Mouse (Mus musculus): ENCODE measurements around the gene Cdc34. TPM values are rescaled to one million over a fixed set of nuclear protein-coding genes. Genes with fewer than 3 reads are reported as not detected.

The Cdc34 gene
- polyA plus RNA-seq, 1 experiment from 2014 or later, result 75.7 TPM

- Histone ChIP-seq H3K4me3 (no peak overlapping the region), H3K4me2 (replicated peaks) (no peak overlapping the region), H3K4me1 (peaks cover 19% of the 10 kb centered on the region), H3K27ac (replicated peaks) (no peak overlapping the region), H3K9me3 (no peaks in the 10 kb centered on the region), H3K27me3 (no peaks in the 10 kb centered on the region), H3K36me3 (no peaks in the 10 kb centered on the region), H3K9ac (replicated peaks) (no peak overlapping the region)
- 94% methylated on average over 3 of the region's 3 CpGs for WGBS
- ATAC-seq (replicated peaks), result no peak
Measured at GRCm38 (mm10) chr10:79673054-79673453, 8.9 kb upstream of the Cdc34 start.

DNA sequence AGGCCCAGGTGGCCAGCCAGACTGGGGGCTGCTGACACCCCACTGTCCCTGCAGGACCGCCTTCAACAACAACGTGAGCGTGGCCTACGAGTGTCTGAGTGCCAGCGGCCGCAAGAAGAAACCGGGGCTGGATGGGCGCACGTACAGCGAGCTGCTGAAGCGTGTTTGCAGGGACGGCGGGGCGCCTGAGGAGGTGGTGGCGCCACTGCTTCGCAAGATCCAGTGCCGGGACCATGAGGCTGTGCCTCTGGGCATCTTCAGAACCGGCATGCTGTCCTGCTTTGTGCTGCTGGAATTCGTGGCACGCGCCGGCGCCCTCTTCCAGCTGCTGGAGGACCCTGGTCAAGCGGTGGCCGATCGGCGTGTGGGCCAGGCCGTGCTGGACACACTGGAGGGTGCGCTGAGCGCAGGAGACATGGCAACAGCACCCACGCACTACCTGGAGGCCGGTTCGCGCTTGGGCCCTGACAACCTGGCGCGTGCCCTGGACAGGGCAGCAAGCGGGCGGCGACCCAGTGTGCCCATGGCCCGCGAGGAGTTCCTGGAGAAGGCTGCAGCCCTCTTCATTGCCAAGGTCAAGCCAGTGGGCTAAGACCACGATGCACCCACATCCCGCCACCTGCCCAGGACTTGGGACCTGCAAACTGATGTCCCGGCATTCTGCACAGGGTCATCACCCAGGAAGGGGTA is 6.5 kb upstream of the Cdc34 start:
- Histone ChIP-seq H3K4me1 (peaks cover 8% of the 10 kb centered on the region), H3K27me3 (no peaks in the 10 kb centered on the region)

DNA sequence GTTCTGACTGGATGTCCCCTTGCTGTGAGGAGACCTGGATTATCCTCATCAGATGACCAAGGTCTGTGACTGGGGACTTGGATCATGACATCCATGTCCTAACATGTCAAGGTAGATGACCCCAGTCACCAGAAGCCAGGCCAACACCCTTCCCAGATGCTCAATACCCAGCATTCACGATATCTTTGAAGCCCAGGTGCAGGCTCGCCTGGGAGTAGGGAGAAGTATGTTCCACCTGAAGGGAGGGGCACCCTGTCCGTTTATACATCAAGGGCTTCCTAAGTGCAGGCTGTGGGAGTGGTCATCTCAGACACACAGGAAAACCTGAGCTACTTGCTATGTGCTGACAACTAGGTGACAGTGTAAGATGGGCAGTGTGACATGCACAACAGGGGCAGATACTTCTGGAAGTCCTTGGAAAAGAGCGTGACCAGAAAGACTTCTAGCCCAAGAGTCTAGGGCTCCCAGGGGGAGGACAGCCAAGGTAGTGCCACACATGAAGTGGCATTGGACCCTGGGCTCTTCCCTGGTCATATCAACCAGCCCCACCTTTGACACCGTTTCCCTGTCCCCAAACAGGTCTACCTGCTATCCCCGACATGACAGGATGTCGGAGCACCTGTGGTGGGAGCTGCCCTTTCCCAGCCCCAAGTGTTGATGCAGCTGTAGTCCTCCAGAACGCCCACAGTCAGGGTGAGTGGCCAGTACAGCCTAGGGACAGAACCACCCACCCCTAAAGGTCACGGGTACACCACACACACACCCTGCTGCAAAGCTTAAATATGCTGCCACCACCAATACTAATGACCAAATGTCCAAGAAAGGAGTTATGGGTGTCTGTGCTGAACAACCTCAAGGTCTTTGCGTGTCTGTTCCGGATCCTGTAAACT is 1.1 kb upstream of the Cdc34 start:
- peak overlapping the region; percentile 95 for H3K27ac ChIP-seq (replicated peaks)
- ATAC-seq (replicated peaks), result peak; percentile 21
- no peaks in the 10 kb centered on the region for H3K9me3 ChIP-seq
- peak overlapping the region; percentile 87 for H3K4me3 ChIP-seq
- peaks cover 25% of the 10 kb centered on the region for H3K4me1 ChIP-seq
- peak overlapping the region; percentile 54 for H3K9ac ChIP-seq (replicated peaks)
- peak overlapping the region; percentile 96 for H3K4me2 ChIP-seq (replicated peaks)
- WGBS, result 39% methylated on average over 11 of the region's 11 CpGs
- H3K36me3 ChIP-seq, result peaks cover 18% of the 10 kb centered on the region
- H3K27me3 ChIP-seq, result no peaks in the 10 kb centered on the region

More for the DNA sequence above, 6.5 kb upstream of the Cdc34 start:
- H3K36me3 ChIP-seq, result no peaks in the 10 kb centered on the region
- ATAC-seq (replicated peaks), result no peak
- 60% methylated on average over 44 of the region's 44 CpGs for WGBS
- no peaks in the 10 kb centered on the region for H3K9me3 ChIP-seq
- H3K27ac ChIP-seq (replicated peaks), result no peak overlapping the region
- no peak overlapping the region for H3K9ac ChIP-seq (replicated peaks)
- H3K4me2 ChIP-seq (replicated peaks), result no peak overlapping the region
- no peak overlapping the region for H3K4me3 ChIP-seq

GRCm38 (mm10) chr10:79682551-79682915 is 538 bp downstream of the Cdc34 start:
- Histone ChIP-seq H3K27ac (replicated peaks) (peak overlapping the region; percentile 95), H3K27me3 (no peaks in the 10 kb centered on the region), H3K36me3 (peaks cover 34% of the 10 kb centered on the region), H3K9me3 (no peaks in the 10 kb centered on the region), H3K4me2 (replicated peaks) (peak overlapping the region; percentile 96), H3K4me1 (peaks cover 25% of the 10 kb centered on the region), H3K4me3 (peak overlapping the region; percentile 87), H3K9ac (replicated peaks) (peak overlapping the region; percentile 71)
- under 1% methylated on average over 10 of the region's 10 CpGs for WGBS
- no peak; the same call in 1 of the 2 replicates for ATAC-seq (replicated peaks)

DNA sequence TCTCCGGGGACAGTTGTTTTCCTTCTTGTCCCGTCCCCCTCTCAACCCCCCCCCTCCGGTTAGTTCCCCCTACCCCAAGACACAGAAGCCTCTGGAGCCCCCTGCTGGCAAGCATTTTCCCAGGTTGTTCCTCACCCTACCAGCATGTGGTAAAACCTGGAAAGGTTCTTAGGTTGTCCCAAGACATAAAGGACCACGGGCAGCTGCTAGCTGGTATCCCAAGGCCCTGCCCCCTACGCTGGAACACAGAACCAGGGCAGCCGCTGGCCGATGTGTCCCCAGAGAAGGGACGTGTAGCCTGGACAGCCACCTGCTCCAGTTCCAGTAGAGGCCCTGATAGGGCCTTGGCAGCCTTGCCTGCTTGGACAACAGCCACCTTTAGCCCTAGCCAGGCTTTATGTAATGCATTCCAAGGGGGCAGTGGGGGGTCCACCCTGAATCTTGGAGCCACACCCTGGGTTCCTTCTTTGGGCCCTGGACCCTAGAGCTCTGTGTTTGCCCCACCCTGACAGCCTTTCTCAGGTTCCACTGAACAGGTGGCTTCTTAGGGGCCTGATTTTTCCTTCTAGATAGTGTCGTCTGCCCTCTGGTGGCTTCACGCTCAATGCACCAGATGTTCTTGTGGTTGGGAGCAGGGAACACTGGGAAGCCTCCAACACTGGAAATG is 1.1 kb downstream of the Cdc34 start:
- peak overlapping the region; percentile 71 for H3K9ac ChIP-seq (replicated peaks)
- no peak for ATAC-seq (replicated peaks)
- peak overlapping the region; percentile 87 for H3K4me3 ChIP-seq
- H3K27me3 ChIP-seq, result no peaks in the 10 kb centered on the region
- H3K4me2 ChIP-seq (replicated peaks), result peak overlapping the region; percentile 96
- 3% methylated on average over 10 of the region's 10 CpGs for WGBS
- H3K9me3 ChIP-seq, result no peaks in the 10 kb centered on the region
- peaks cover 39% of the 10 kb centered on the region for H3K36me3 ChIP-seq
- H3K27ac ChIP-seq (replicated peaks), result peak overlapping the region; percentile 95
- H3K4me1 ChIP-seq, result peaks cover 25% of the 10 kb centered on the region

- Histone ChIP-seq H3K27me3 (no peaks in the 10 kb centered on the region), H3K4me3 (peak overlapping the region; percentile 87), H3K4me2 (replicated peaks) (peak overlapping the region; percentile 96), H3K27ac (replicated peaks) (no peak overlapping the region), H3K4me1 (peaks cover 25% of the 10 kb centered on the region), H3K9ac (replicated peaks) (no peak overlapping the region; the same call in 1 of the 2 replicates), H3K36me3 (peaks cover 48% of the 10 kb centered on the region), H3K9me3 (no peaks in the 10 kb centered on the region)
- no peak for ATAC-seq (replicated peaks)
- 92% methylated on average over 6 of the region's 6 CpGs for WGBS
Measured at GRCm38 (mm10) chr10:79683726-79684640, 2.0 kb downstream of the Cdc34 start.

DNA sequence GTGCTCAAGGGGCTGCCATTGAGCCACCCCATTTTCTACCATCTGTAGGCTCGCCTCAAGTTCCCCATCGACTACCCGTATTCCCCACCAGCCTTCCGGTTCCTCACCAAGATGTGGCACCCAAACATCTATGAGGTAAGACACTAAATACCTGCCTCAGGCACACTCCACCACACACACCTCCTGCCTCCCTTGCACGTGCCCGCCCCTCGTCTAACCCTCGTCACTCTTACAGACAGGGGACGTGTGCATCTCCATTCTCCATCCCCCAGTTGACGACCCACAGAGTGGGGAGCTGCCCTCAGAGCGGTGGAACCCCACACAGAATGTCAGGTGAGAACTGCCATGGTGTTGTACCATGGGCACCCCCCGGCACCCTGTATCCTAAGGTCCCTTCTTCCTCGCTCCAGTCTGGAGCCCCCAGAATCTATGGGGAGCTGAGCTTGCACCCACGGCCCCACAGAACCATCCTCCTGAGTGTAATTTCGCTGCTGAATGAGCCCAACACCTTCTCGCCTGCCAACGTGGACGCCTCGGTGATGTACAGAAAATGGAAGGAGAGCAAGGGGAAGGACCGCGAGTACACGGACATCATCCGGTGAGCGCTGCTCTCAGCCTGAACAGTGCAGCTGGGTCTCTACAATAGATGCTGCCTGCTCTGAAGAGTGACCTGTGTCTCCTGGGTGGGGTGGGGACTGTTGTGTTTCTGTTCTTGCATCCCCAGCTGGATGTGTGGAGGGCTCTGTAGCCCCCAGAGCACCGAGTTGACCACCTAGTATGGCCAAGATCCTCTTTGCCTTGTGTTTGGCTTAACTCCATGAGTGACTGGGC is 3.0 kb downstream of the Cdc34 start:
- Histone ChIP-seq H3K9ac (replicated peaks) (no peak overlapping the region), H3K36me3 (peaks cover 57% of the 10 kb centered on the region), H3K27me3 (no peaks in the 10 kb centered on the region), H3K9me3 (no peaks in the 10 kb centered on the region), H3K4me1 (peaks cover 25% of the 10 kb centered on the region), H3K4me2 (replicated peaks) (no peak overlapping the region), H3K27ac (replicated peaks) (no peak overlapping the region), H3K4me3 (no peak overlapping the region)
- 94% methylated on average over 25 of the region's 25 CpGs for WGBS
- no peak for ATAC-seq (replicated peaks)

DNA sequence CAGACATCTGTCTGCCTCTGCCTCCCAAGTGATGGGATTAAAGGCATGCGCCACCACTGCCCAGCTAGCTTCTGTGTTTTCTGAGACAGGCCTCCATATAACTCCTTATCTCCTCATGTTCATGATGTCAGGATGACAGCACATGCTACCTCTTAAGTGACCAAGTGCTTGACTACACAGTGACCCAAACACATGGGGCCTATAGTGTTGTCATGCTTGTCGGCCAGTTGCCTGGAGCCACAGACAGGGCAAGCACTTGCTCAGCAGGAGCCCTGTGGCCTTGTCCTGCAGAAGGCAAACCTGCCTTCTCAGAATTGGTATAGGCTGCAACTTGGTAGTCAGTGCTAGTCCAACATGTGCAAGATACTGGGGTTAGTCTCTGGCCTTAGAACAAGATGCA is 4.2 kb downstream of the Cdc34 start:
- Histone ChIP-seq H3K27me3 (no peaks in the 10 kb centered on the region), H3K4me1 (peaks cover 20% of the 10 kb centered on the region), H3K4me2 (replicated peaks) (no peak overlapping the region), H3K4me3 (no peak overlapping the region), H3K36me3 (peaks cover 57% of the 10 kb centered on the region), H3K9me3 (no peaks in the 10 kb centered on the region), H3K27ac (replicated peaks) (no peak overlapping the region), H3K9ac (replicated peaks) (no peak overlapping the region)
- WGBS, result 83% methylated on average over 2 of the region's 2 CpGs
- no peak for ATAC-seq (replicated peaks)

GRCm38 (mm10) chr10:79686691-79687090 is 4.7 kb downstream of the Cdc34 start:
- WGBS, result 95% methylated on average over 1 of the region's 1 CpGs
- no peak overlapping the region for H3K27ac ChIP-seq (replicated peaks)
- peaks cover 18% of the 10 kb centered on the region for H3K4me1 ChIP-seq
- no peak overlapping the region for H3K4me3 ChIP-seq
- H3K27me3 ChIP-seq, result no peaks in the 10 kb centered on the region
- ATAC-seq (replicated peaks), result no peak
- H3K9me3 ChIP-seq, result no peaks in the 10 kb centered on the region
- no peak overlapping the region for H3K4me2 ChIP-seq (replicated peaks)
- H3K9ac ChIP-seq (replicated peaks), result no peak overlapping the region
- H3K36me3 ChIP-seq, result peaks cover 57% of the 10 kb centered on the region

- no peak overlapping the region for H3K9ac ChIP-seq (replicated peaks)
- H3K4me2 ChIP-seq (replicated peaks), result no peak overlapping the region
- peaks cover 57% of the 10 kb centered on the region for H3K36me3 ChIP-seq
- H3K9me3 ChIP-seq, result no peaks in the 10 kb centered on the region
- ATAC-seq (replicated peaks), result no peak
- no peaks in the 10 kb centered on the region for H3K27me3 ChIP-seq
- H3K4me3 ChIP-seq, result no peak overlapping the region
- peaks cover 18% of the 10 kb centered on the region for H3K4me1 ChIP-seq
- no peak overlapping the region for H3K27ac ChIP-seq (replicated peaks)
- 97% methylated on average over 6 of the region's 6 CpGs for WGBS
Measured at GRCm38 (mm10) chr10:79687513-79687912, 5.5 kb downstream of the Cdc34 start.

- WGBS, result 77% methylated on average over 4 of the region's 4 CpGs
- no peak within 1 kb of the TSS for H3K27ac ChIP-seq (replicated peaks)
- H3K36me3 ChIP-seq, result peaks cover 57% of the 10 kb centered on the region
- no peaks in the 10 kb centered on the region for H3K9me3 ChIP-seq
- no peaks in the 10 kb centered on the region for H3K27me3 ChIP-seq
- peaks cover 6% of the 10 kb centered on the region for H3K4me1 ChIP-seq
- no peak within 1 kb of the TSS for H3K4me2 ChIP-seq (replicated peaks)
- no peak within 1 kb of the TSS for H3K9ac ChIP-seq (replicated peaks)
- ATAC-seq (replicated peaks), result no peak
- no peak within 1 kb of the TSS for H3K4me3 ChIP-seq
Measured at GRCm38 (mm10) chr10:79688720-79689119, 6.7 kb downstream of the Cdc34 start, which contains the start of gene Gzmm. Gzmm (plus strand) TSS chr10:79689020.
